Mouse (Mus musculus): ENCODE results near the gene Krtap1-3.
"Not testable (repeated sequence)": the region's sequence is repeated elsewhere in the genome, so short reads cannot be mapped to it uniquely, and the experiment has no call there.

Gene Krtap1-3

DNA sequence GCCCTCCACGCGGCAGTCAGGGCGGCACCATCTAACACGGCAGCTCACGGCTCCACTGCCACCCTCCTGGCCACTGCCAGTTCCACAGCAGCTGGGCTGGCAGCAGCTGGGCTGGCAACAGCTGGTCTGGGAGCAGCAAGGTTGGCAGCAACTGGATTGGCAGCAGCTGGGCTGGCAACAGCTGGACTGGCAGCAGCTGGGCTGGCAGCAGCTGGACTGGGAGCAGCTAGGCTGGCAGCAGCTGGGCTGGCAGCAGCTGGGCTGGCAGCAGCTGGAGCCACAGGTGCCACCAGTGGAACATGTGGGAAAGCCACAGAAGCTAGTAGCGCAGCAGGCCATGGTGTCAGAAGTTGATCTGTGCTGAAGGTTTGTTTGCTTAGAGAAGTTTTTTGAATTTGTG is at the start of gene Krtap1-3:
Gene Krtap1-3 (minus strand): TSS at position 359 of the 400 bp plus-strand sequence.
- DNase-seq = no peak

GRCm38 (mm10) chr11:99640926-99641325 is 49.8 kb upstream of the Krtap1-3 start:
- DNase-seq = no peak

GRCm38 (mm10) chr11:99637086-99637485 is 45.9 kb upstream of the Krtap1-3 start:
- DNase-seq = no peak

DNA sequence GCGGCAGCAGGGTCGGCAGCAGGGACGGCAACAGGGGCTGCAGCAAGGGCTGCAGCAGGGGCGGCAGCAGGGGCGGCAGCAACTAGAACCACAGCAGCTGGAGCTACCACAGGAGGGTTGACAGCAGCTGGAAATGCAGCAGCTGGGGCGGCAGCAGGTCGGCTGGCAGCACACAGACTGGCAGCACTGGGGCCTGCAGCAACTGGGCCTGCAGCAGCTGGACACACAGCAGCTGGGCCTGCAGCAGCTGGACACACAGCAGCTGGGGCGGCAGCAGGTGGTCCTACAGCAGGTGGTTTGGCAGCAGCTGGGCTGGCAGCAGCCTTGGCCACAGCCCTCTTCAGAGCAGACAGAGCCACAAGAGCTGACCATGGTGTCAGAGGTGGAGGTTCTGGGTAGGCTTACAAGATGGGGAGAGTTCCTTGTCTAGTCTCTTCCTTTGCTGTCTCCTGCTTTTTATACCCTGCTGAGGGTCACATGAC is 43.6 kb upstream of the Krtap1-3 start, which contains the start of gene Krtap4-2:
Gene Krtap4-2 (minus strand): TSS at position 432 of the 482 bp plus-strand sequence.
- no peak for DNase-seq

DNA sequence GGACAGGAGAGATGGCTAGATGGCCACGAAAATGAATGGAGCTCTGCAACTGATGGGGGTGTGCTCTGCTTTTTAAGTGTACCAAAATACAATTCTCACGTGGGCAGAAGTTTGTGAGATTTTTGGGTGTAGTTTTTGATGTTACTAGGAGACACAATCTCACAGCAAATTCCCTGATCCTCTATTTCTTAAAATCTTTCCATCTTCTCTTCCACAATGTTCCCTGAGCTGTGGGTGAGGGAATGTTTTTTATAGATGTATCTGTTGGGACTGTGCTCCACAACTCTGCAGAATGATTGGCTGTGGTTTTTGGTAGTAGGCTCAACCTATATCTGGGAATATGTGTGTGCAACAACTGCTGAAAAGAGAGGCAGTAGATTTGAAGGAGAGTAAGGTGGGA is 42.2 kb upstream of the Krtap1-3 start:
- no peak for DNase-seq

DNA sequence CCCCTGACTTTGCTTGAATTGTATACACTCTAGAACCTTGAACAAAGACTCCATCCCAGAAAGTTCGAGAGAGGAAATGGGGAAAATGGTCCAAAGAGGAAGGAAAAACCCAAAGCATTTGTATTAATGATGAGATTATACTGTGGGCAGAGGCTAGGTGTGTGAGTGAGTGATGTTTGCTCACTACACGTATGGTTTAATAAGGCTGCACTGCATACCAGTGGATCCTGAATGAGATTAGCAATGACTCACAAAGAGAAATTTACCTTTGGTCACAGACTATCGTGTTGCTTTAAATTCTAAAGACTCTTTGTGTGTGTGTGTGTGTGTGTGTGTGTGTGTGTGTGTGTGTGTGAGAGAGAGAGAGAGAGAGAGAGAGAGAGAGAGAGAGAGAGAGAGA is 39.8 kb upstream of the Krtap1-3 start:
- DNase-seq = no peak

- no peak for DNase-seq
These were observed 37.0 kb upstream of the Krtap1-3 start, which contains the start of gene Krtap4-1 for GRCm38 (mm10) chr11:99628138-99628537. Krtap4-1 (minus strand) TSS chr11:99628238.

DNA sequence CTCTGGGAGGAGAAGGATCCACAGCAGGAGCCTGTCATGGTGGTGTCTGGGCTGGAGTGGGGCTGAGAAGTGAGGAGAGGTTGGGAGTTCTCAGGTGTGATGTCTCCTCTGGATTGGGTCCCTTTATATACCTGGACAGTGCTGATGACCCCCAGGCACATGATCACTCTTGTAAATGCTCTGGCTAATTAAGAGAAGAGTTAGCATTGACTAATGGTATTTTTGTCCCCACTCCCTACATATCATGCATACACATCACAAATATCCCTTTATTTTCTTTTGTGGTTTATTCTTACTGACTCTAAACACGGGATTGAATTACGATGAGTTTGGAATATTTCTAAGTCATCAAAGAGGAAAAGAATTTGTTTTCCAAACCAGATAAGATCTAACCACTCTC is 29.2 kb upstream of the Krtap1-3 start, which contains the start of gene Gm11562:
Gene Gm11562 (minus strand): TSS at position 101 of the 400 bp plus-strand sequence.
- no peak for DNase-seq

- no peak for DNase-seq
These were observed 23.7 kb upstream of the Krtap1-3 start, which contains the start of gene Krtap2-4 for GRCm38 (mm10) chr11:99614796-99615363. Krtap2-4 (minus strand) TSS chr11:99614846.

DNA sequence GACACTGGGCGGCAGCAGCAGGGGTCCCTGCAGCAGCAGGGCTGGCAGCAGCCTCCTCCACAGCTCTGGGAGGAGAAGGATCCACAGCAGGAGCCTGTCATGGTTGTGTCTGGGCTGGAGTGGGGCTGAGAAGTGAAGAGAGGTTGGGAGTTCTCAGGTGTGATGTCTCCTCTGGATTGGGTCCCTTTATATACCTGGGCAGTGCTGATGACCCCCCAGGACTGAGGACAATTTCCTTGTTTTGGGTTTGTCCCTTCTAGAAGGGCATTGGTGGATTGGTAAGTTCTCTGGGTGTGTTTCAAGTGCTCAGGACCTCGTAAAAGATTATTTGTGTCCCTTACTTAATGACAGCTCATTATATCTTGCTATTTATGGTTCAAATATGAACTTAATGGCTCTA is 18.9 kb upstream of the Krtap1-3 start, which contains the start of gene Gm11937:
Gene Gm11937 (minus strand): TSS at position 101 of the 400 bp plus-strand sequence.
- DNase-seq = not testable (repeated sequence)

GRCm38 (mm10) chr11:99609126-99609525 is 18.0 kb upstream of the Krtap1-3 start:
- no peak for DNase-seq

GRCm38 (mm10) chr11:99603208-99603607 is 12.1 kb upstream of the Krtap1-3 start, which contains the start of gene Gm11938:
Gm11938 (minus strand) TSS chr11:99603308.
- not testable (repeated sequence) for DNase-seq

DNA sequence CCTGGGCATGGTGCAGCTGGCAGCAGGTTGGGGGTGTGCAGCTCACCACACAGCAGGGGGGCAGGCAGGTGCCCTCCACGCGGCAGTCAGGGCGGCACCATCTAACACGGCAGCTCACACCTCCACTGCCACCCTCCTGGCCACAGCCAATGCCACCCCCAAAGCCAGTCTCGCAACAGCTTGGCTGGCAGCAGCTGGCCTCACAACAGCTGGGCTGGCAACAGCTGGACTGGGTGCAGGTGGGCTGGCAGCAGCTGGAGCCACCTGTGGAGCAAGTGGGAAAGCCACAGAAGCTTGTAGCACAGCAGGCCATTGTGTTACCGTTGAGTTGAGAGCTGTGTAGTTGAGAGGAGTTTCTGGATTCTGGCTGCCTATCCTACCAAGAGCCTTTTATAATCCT is 6.6 kb upstream of the Krtap1-3 start, which contains the start of gene Krtap9-3:
Gene Krtap9-3 (minus strand): TSS at position 364 of the 400 bp plus-strand sequence.
- DNase-seq = not testable (repeated sequence)

- no peak for DNase-seq
These were observed 6.0 kb downstream of the Krtap1-3 start for GRCm38 (mm10) chr11:99585096-99585495.

DNA sequence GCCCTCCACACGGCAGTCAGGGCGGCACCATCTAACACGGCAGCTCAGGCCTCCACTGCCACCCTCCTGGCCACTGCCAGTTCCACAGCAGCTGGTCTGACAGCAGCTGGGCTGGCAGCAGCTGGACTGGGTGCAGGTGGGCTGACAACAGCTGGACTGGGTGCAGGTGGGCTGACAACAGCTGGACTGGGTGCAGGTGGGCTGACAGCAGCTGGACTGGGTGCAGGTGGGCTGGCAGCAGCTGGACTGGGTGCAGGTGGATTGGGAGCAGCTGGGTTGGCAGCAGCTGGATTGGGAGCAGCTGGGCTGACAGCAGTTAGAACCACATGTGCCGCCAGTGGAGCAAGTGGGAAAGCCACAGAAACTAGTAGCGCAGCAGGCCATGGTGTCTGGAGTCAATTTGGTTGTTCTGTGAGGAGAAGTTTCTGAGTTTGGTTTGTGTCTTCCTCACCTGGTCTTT is 7.9 kb downstream of the Krtap1-3 start, which contains the start of gene Krtap1-4:
Gene Krtap1-4 (minus strand): TSS at position 410 of the 460 bp plus-strand sequence.
- DNase-seq = no peak

DNA sequence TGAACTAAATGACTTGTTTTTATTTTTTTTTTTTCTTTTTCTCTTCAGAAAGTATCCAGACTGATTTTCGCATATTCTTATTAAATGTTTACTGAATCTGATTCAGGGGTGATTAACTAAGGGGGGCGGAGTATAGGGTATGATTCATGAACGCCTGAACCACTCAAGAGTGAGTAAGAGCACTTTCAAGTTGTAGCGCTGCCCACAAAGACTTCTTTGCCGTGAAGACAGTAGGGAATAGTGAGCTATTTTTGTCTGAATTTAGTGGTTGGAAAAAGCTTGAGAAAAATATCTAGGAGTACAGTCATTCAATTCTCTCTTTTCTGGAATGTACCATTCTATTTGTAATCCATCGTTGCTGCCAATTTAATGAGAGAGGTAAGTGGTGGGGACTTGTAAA is 9.6 kb downstream of the Krtap1-3 start:
- DNase-seq = no peak

DNA sequence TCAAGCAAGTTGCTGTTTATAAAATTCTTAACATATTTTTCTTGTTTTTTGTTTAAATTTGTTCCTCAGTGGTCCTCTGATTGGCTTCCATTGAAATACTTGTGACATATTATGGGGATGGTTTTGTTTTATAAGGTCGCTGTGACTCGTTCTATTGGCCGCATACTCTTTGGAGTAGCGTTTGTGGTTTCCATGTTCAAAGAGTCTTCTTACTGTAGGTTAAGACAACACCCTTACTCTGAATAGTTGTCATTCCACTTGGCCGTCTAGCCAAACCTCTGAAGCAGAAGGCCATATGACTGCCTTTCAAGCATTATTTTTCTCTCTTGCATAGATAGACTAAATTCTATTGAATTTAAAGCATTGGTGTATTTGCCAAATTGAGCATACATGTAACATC is 10.1 kb downstream of the Krtap1-3 start:
- no peak for DNase-seq

GRCm38 (mm10) chr11:99580636-99581035 is 10.5 kb downstream of the Krtap1-3 start, which contains the start of gene Krtap1-5:
Krtap1-5 (minus strand) TSS chr11:99581016.
- no peak for DNase-seq

- peak; percentile 61 for DNase-seq
These were observed 17.0 kb downstream of the Krtap1-3 start for GRCm38 (mm10) chr11:99574106-99574505.

- DNase-seq = no peak
These were observed 18.0 kb downstream of the Krtap1-3 start for GRCm38 (mm10) chr11:99573164-99573563.

GRCm38 (mm10) chr11:99566530-99566929 is 24.6 kb downstream of the Krtap1-3 start, which contains the start of gene Krtap3-1:
Krtap3-1 (minus strand) TSS chr11:99566630.
- no peak for DNase-seq

DNA sequence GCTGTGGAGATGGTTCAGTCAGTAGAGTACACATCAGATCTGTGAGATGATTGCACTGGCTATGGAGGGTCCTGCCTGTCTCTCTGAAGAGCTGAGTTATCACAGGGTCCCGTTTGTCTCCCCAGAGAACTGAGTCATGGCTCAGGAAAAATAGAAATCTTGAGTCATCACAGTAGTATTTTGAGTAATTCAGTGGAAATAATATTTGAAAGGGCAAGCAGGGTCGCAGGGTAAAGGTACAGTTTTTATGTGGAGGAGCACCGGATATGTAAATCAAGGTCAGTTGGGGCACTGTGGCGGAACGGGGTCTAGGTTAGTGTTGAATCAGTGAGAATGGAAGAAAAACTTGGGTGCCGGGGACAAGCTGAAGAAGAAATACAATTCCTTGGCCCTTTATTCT is 28.6 kb downstream of the Krtap1-3 start:
- no peak for DNase-seq

- no peak for DNase-seq
These were observed 31.8 kb downstream of the Krtap1-3 start, which contains the start of gene Gm11939 for GRCm38 (mm10) chr11:99559366-99559765. Gm11939 (minus strand) TSS chr11:99559466.

Data from kidney, adult 9 months (tissue).